Mouse (Mus musculus) neural tube, embryonic 11.5 days (tissue): Measurements from ENCODE around the gene Gjb1. TPM values are rescaled to one million over a fixed set of nuclear protein-coding genes. Genes with fewer than 3 reads are reported as not detected.

ENCODE experiments used
- ATAC-seq: fragments of 200-750 bp; cut with Nextera tagmentation; 2 replicates; pipeline ENCODE4 v1.8.0; 2017; ENCODE audit warnings: moderate number of reproducible peaks, mild to moderate bottlenecking, moderate TSS enrichment, moderate library complexity; ENCODE audit not compliant: insufficient read depth, low FRiP score, low TSS enrichment
- DNase-seq: peaks from one replicate; pipeline ENCODE4 v3.0.0-alpha.2; 2015; ENCODE audit warnings: low spot score
- H3K27ac ChIP-seq: fragments of 300-500 bp; sonication (generic); 2 replicates; pipeline ENCODE4 v1.5.1; 2014; ENCODE audit warnings: low read depth, mild to moderate bottlenecking, low read length
- H3K27me3 ChIP-seq: fragments of 300-500 bp; sonication (generic); 2 replicates; pipeline ENCODE4 v1.6.1; 2014; ENCODE audit warnings: mild to moderate bottlenecking, low read length, mixed read lengths; ENCODE audit not compliant: control insufficient read depth, insufficient read depth
- H3K36me3 ChIP-seq: fragments of 300-500 bp; sonication (generic); 2 replicates; pipeline ENCODE4 v1.6.1; 2014; ENCODE audit warnings: mild to moderate bottlenecking, low read length, moderate library complexity, mixed read lengths; ENCODE audit not compliant: control insufficient read depth, insufficient read depth
- H3K4me1 ChIP-seq: fragments of 300-500 bp; sonication (generic); 2 replicates; pipeline ENCODE4 v1.6.1; 2014; ENCODE audit warnings: low read length, mixed read lengths; ENCODE audit not compliant: control insufficient read depth, insufficient read depth
- H3K4me2 ChIP-seq: fragments of 300-500 bp; sonication (generic); 2 replicates; pipeline ENCODE4 v1.6.1; 2014; ENCODE audit warnings: low read depth, mild to moderate bottlenecking, moderate library complexity
- H3K4me3 ChIP-seq: fragments of 300-500 bp; sonication (generic); 2 replicates; pipeline ENCODE4 v1.5.1; 2014; ENCODE audit warnings: low read depth, low read length
- H3K9ac ChIP-seq: fragments of 300-500 bp; sonication (generic); 2 replicates; pipeline ENCODE4 v1.6.1; 2014; ENCODE audit warnings: mild to moderate bottlenecking, low read length
- H3K9me3 ChIP-seq: fragments of 300-500 bp; sonication (generic); 2 replicates; pipeline ENCODE4 v1.6.1; 2016; ENCODE audit warnings: low read length; ENCODE audit not compliant: control insufficient read depth
- whole genome bisulfite sequencing: fragments of 180-500 bp; shearing (Covaris S2); extraction: QIAGEN DNeasy Blood & Tissue Kit; methylation state at CpG from one replicate; pipeline ENCODE4 v1.1.7; 2014; 5-methylcytosine and 5-hydroxymethylcytosine counted together
- polyA plus RNA-seq: library from polyadenylated mRNA; unstranded; fragments of >200 nt; fragmentation: Nextera tagmentation; extraction: Ambion mirVana; gene quantifications from 2 replicates; pipeline ENCODE4 v1.2.1, GENCODE M21; 2014

The Gjb1 gene
- polyA plus RNA-seq, 1 experiment from 2014 or later = not detected

DNA sequence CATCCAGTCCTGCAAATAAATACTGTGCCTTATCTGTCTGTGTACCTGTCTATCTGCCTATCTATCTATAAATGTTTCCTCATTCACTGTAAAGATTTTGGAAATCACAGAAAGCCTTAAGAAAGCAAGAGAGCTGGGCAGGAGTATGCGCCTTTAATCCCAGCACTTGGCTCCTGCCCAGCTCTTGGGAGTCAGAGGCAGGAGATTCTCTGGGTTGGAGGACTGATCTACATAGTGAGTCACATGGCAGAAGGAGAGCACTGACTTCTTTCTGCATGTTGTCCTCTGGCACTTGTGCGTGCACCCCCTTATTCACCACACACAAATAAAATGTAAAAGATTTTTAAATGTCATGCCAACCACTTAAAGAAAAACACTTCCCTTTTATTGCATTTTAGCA, 47.3 kb downstream of the Gjb1 start:
- ATAC-seq (no peak), DNase-seq (no peak)
- no peak overlapping the region for H3K9ac ChIP-seq
- no peak overlapping the region for H3K27ac ChIP-seq
- H3K4me2 ChIP-seq = no peak overlapping the region
- 82% methylated on average over 2 of the region's 2 CpGs for WGBS
- no peak overlapping the region for H3K4me3 ChIP-seq
- H3K4me1 ChIP-seq = no peaks in the 10 kb centered on the region
- no peaks in the 10 kb centered on the region for H3K27me3 ChIP-seq
- no peaks in the 10 kb centered on the region for H3K36me3 ChIP-seq
- H3K9me3 ChIP-seq = no peaks in the 10 kb centered on the region

- Histone ChIP-seq H3K9ac (no peak overlapping the region), H3K4me1 (no peaks in the 10 kb centered on the region), H3K36me3 (no peaks in the 10 kb centered on the region), H3K4me2 (no peak overlapping the region), H3K27me3 (no peaks in the 10 kb centered on the region), H3K27ac (no peak overlapping the region), H3K9me3 (no peaks in the 10 kb centered on the region), H3K4me3 (no peak overlapping the region)
- WGBS = 4% methylated on average over 1 of the region's 1 CpGs
- ATAC-seq (no peak), DNase-seq (no peak)
These were observed 51.6 kb downstream of the Gjb1 start for GRCm38 (mm10) chrX:101427774-101428173.

DNA sequence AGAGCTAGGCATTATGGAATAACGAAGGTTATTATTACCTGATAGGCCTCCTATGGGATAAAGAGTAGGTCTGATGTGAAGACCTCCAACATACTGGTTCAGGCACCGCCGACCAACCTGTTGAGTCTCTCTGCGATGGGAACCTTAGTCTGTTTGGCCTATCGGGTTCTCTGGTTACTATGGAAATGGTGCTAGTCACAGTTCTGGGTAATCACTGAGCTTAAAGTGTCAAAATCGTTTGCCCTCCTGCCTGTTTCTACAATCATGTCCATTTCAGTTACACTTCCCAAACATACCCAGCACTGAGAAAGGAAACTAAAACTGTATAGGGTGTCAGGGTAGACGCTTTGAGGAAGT, 52.6 kb downstream of the Gjb1 start:
- Histone ChIP-seq H3K27ac (no peak overlapping the region), H3K4me3 (peak overlapping the region; percentile 70; the same call in 1 of the 2 replicates), H3K36me3 (no peaks in the 10 kb centered on the region), H3K9me3 (no peaks in the 10 kb centered on the region), H3K9ac (no peak overlapping the region), H3K4me1 (no peaks in the 10 kb centered on the region), H3K4me2 (peak overlapping the region; percentile 15; the same call in 1 of the 2 replicates), H3K27me3 (no peaks in the 10 kb centered on the region)
- ATAC-seq = no peak
- peak; percentile 19 for DNase-seq
- WGBS = 29% methylated on average over 7 of the region's 7 CpGs

- ATAC-seq (peak; percentile 94), DNase-seq (peak; percentile 89)
- H3K36me3 ChIP-seq = no peaks in the 10 kb centered on the region; the same call in 1 of the 2 replicates
- peak within 1 kb of the TSS; percentile 93 for H3K9ac ChIP-seq
- H3K4me3 ChIP-seq = peak within 1 kb of the TSS; percentile 70
- no peaks in the 10 kb centered on the region for H3K4me1 ChIP-seq
- 20% methylated on average over 45 of the region's 51 CpGs for WGBS
- H3K27me3 ChIP-seq = no peaks in the 10 kb centered on the region
- no peaks in the 10 kb centered on the region for H3K9me3 ChIP-seq
- H3K27ac ChIP-seq = peak within 1 kb of the TSS; percentile 92
- H3K4me2 ChIP-seq = peak within 1 kb of the TSS; percentile 49
These were observed 53.2 kb downstream of the Gjb1 start, which contains the start of gene Nono for GRCm38 (mm10) chrX:101429142-101429949. Gene Nono (plus strand): TSS chrX:101429318.

GRCm38 (mm10) chrX:101429976-101430375, 53.8 kb downstream of the Gjb1 start:
- WGBS = 16% methylated on average over 14 of the region's 14 CpGs
- Histone ChIP-seq H3K27me3 (no peaks in the 10 kb centered on the region), H3K4me2 (peak overlapping the region; percentile 49), H3K9ac (peak overlapping the region; percentile 93), H3K9me3 (no peaks in the 10 kb centered on the region), H3K36me3 (no peaks in the 10 kb centered on the region; the same call in 1 of the 2 replicates), H3K4me1 (no peaks in the 10 kb centered on the region), H3K27ac (peak overlapping the region; percentile 92), H3K4me3 (peak overlapping the region; percentile 70)
- ATAC-seq (peak; percentile 58; the same call in 1 of the 2 replicates), DNase-seq (no peak)

Other genes with a start within 250 kb of the Gjb1 start
- gene Snx12, start 153.8 kb upstream of the Gjb1 start, polyA plus RNA-seq = 56.4 and 61.1 TPM in 2 replicates
- gene Foxo4, start 121.8 kb upstream of the Gjb1 start, polyA plus RNA-seq = 2.7 and 2.9 TPM in 2 replicates
- not detected in 2 replicates for gene Gm614, start 112.4 kb upstream of the Gjb1 start, polyA plus RNA-seq
- gene Il2rg, start 108.1 kb upstream of the Gjb1 start, polyA plus RNA-seq = 4.2 and 4.4 TPM in 2 replicates
- not detected in 2 replicates for gene Gm20489, start 107.4 kb upstream of the Gjb1 start, polyA plus RNA-seq
- gene Med12, start 102.3 kb upstream of the Gjb1 start, polyA plus RNA-seq = 37.1 and 41.2 TPM in 2 replicates
- 24.0 and 25.1 TPM in 2 replicates for gene Nlgn3, start 77.2 kb upstream of the Gjb1 start, polyA plus RNA-seq
- gene Zmym3, start 44.5 kb downstream of the Gjb1 start, polyA plus RNA-seq = 25.7 and 27.6 TPM in 2 replicates
- gene Nono, start 52.9 kb downstream of the Gjb1 start, polyA plus RNA-seq = 628 and 659 TPM in 2 replicates
- 6.0 and 7.2 TPM in 2 replicates for gene Itgb1bp2, start 72.7 kb downstream of the Gjb1 start, polyA plus RNA-seq
- 22.3 and 24.4 TPM in 2 replicates for gene Taf1, start 156.4 kb downstream of the Gjb1 start, polyA plus RNA-seq